Mouse (Mus musculus): ENCODE data around the gene Lhfp. TPM values are rescaled to one million over a fixed set of nuclear protein-coding genes. Genes with fewer than 3 reads are reported as not detected.

Gene Lhfp
- total and polyA plus RNA-seq, 2 experiments from 2014 or later = 49.3 to 59.7 TPM

- no peak overlapping the region for H3K4me2 ChIP-seq (ENCODE audit: low read depth, low read length, poor library complexity, severe bottlenecking)
- 23% methylated on average over 7 of the region's 7 CpGs for WGBS
- H3K9me3 ChIP-seq (ENCODE audit: low read length) = no peaks in the 10 kb centered on the region
- peak; percentile 87 for TF ChIP-seq CTCF (IDR thresholded peaks at IDR 0.05)
- no peaks in the 10 kb centered on the region for H3K36me3 ChIP-seq (ENCODE audit: insufficient read depth, low read length)
- ATAC-seq (ENCODE audit: low FRiP score) (no peak), DNase-seq (ENCODE audit: low spot score) (peak; percentile 84)
- H3K4me1 ChIP-seq (ENCODE audit: insufficient read depth, low read length) = no peaks in the 10 kb centered on the region
- no peak overlapping the region for H3K9ac ChIP-seq (replicated peaks; ENCODE audit: low read length, poor library complexity, severe bottlenecking)
- no peaks in the 10 kb centered on the region for H3K27me3 ChIP-seq (ENCODE audit: insufficient read depth, low read length)
- H3K4me3 ChIP-seq (ENCODE audit: low read depth, low read length) = no peak overlapping the region
- no peak overlapping the region for H3K27ac ChIP-seq (ENCODE audit: low read depth, low read length)
Observed at GRCm38 (mm10) chr3:53029046-53029445, 12.3 kb upstream of the Lhfp start.

DNA sequence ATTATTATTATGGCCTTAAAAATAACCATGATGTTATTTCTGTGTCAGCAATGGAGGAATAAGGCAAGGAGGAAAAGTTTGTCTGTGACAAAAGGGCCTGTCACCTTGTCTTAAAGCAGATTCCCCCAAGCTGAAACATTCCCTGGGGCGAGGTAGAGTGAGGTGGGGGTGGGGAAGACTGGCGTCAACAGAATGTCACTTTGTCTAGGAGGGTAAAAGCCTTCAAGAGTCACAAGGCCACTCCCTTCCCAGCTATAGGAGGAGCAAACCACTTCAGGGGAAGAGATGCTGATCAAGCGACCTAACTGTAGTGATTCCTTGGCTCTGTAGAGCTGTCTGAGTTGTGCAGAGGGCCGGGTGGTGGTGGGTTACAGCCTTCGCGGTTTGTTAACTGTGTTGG is 9.7 kb upstream of the Lhfp start:
- no peak overlapping the region for H3K27ac ChIP-seq (ENCODE audit: low read depth, low read length)
- 52% methylated on average over 6 of the region's 6 CpGs for WGBS

DNA sequence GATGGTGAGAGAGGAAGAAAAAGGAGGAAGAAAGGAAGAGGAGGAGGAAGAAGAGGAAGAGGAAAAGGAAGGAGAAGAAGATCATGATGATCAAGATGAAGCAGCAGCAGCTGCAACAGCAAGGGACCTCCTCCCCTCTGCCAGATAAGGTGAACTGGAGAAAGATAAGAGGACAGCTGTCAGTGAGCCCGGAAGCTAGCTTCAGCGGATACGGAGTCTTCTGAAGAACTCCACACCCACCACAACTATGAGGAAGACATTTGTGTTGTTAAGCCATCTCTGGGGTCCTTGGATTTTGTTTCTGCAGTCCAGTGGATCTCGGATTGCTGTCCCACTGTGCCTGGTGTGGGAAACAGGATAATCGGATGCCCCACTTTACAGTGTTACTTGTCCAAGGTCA is 8.9 kb upstream of the Lhfp start:
- H3K9me3 ChIP-seq (ENCODE audit: low read length) = no peaks in the 10 kb centered on the region
- no peak overlapping the region for H3K4me2 ChIP-seq (ENCODE audit: low read depth, low read length, poor library complexity, severe bottlenecking)
- H3K36me3 ChIP-seq (ENCODE audit: insufficient read depth, low read length) = no peaks in the 10 kb centered on the region
- no peak for DNase-seq (ENCODE audit: low spot score)
- no peak for TF ChIP-seq CTCF (IDR thresholded peaks at IDR 0.05)
- no peak overlapping the region for H3K4me3 ChIP-seq (ENCODE audit: low read depth, low read length)
- no peaks in the 10 kb centered on the region for H3K4me1 ChIP-seq (ENCODE audit: insufficient read depth, low read length)
- no peaks in the 10 kb centered on the region for H3K27me3 ChIP-seq (ENCODE audit: insufficient read depth, low read length)
- WGBS = 72% methylated on average over 5 of the region's 5 CpGs
- H3K9ac ChIP-seq (replicated peaks; ENCODE audit: low read length, poor library complexity, severe bottlenecking) = no peak overlapping the region
- ATAC-seq (ENCODE audit: low FRiP score) = no peak
- no peak overlapping the region for H3K27ac ChIP-seq (ENCODE audit: low read depth, low read length)

More for the DNA sequence above, 9.7 kb upstream of the Lhfp start:
- no peaks in the 10 kb centered on the region for H3K27me3 ChIP-seq (ENCODE audit: insufficient read depth, low read length)
- H3K9me3 ChIP-seq (ENCODE audit: low read length) = no peaks in the 10 kb centered on the region
- no peaks in the 10 kb centered on the region for H3K36me3 ChIP-seq (ENCODE audit: insufficient read depth, low read length)
- H3K4me2 ChIP-seq (ENCODE audit: low read depth, low read length, poor library complexity, severe bottlenecking) = no peak overlapping the region
- no peak overlapping the region for H3K9ac ChIP-seq (replicated peaks; ENCODE audit: low read length, poor library complexity, severe bottlenecking)
- DNase-seq (ENCODE audit: low spot score) (no peak), ATAC-seq (ENCODE audit: low FRiP score) (no peak)
- no peak overlapping the region for H3K4me3 ChIP-seq (ENCODE audit: low read depth, low read length)
- TF ChIP-seq CTCF (IDR thresholded peaks at IDR 0.05) = no peak
- no peaks in the 10 kb centered on the region for H3K4me1 ChIP-seq (ENCODE audit: insufficient read depth, low read length)

GRCm38 (mm10) chr3:53033448-53033847 is 7.9 kb upstream of the Lhfp start:
- H3K4me2 ChIP-seq (ENCODE audit: low read depth, low read length, poor library complexity, severe bottlenecking) = no peak overlapping the region
- H3K9me3 ChIP-seq (ENCODE audit: low read length) = no peaks in the 10 kb centered on the region
- no peaks in the 10 kb centered on the region for H3K4me1 ChIP-seq (ENCODE audit: insufficient read depth, low read length)
- 26% methylated on average over 3 of the region's 3 CpGs for WGBS
- no peak overlapping the region for H3K27ac ChIP-seq (ENCODE audit: low read depth, low read length)
- TF ChIP-seq CTCF (IDR thresholded peaks at IDR 0.05) = peak; percentile 83
- H3K36me3 ChIP-seq (ENCODE audit: insufficient read depth, low read length) = no peaks in the 10 kb centered on the region
- H3K9ac ChIP-seq (replicated peaks; ENCODE audit: low read length, poor library complexity, severe bottlenecking) = no peak overlapping the region
- ATAC-seq (ENCODE audit: low FRiP score) (no peak), DNase-seq (ENCODE audit: low spot score) (peak; percentile 78)
- no peaks in the 10 kb centered on the region for H3K27me3 ChIP-seq (ENCODE audit: insufficient read depth, low read length)
- no peak overlapping the region for H3K4me3 ChIP-seq (ENCODE audit: low read depth, low read length)

DNA sequence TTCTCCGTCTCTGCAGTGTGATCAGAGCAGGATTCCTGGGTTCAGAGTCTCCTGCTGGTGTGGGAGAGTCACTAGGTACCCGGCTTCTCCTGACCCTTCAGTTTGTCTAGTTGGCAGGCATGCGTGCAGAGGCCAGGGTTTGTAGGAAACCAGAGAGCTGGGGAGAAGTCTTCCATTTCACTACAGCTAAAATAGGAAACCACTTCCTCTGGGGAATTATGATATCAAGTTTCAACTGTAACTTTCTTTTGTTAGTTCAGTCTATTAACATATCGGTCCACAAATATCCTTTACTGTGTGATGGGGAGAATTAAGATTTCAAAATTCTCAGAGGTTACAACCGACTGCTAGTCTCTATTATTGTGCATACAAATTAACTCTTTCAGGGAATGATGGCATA is 5.3 kb upstream of the Lhfp start:
- no peak overlapping the region for H3K9ac ChIP-seq (replicated peaks; ENCODE audit: low read length, poor library complexity, severe bottlenecking)
- WGBS = 79% methylated on average over 5 of the region's 5 CpGs
- H3K4me2 ChIP-seq (ENCODE audit: low read depth, low read length, poor library complexity, severe bottlenecking) = no peak overlapping the region
- DNase-seq (ENCODE audit: low spot score) = no peak
- H3K4me1 ChIP-seq (ENCODE audit: insufficient read depth, low read length) = no peaks in the 10 kb centered on the region
- H3K27me3 ChIP-seq (ENCODE audit: insufficient read depth, low read length) = no peaks in the 10 kb centered on the region
- no peak overlapping the region for H3K27ac ChIP-seq (ENCODE audit: low read depth, low read length)
- ATAC-seq (ENCODE audit: low FRiP score) = no peak
- no peak for TF ChIP-seq CTCF (IDR thresholded peaks at IDR 0.05)
- no peak overlapping the region for H3K4me3 ChIP-seq (ENCODE audit: low read depth, low read length)
- H3K9me3 ChIP-seq (ENCODE audit: low read length) = no peaks in the 10 kb centered on the region
- H3K36me3 ChIP-seq (ENCODE audit: insufficient read depth, low read length) = no peaks in the 10 kb centered on the region

DNA sequence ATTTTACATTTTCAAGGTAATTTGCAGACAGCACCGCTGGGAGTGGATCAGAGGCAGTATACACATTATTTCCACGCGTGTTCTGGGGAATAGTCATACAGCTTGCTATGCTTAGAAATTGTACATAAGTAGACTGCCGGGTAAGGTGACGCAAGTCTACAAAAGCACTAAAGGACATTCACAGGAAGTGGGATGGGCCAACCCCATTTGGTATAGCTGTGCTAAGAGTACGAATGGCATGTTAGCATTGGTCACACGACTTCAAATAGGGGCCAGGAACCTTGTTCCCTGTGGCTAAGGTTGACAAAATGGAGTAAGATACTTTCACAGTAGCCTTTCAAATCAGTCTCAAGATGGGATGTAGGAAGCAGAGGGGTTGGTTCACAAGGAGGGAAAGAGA is 4.4 kb upstream of the Lhfp start:
- Histone ChIP-seq H3K4me1 (ENCODE audit: insufficient read depth, low read length) (no peaks in the 10 kb centered on the region), H3K27ac (ENCODE audit: low read depth, low read length) (no peak overlapping the region), H3K9me3 (ENCODE audit: low read length) (no peaks in the 10 kb centered on the region), H3K4me3 (ENCODE audit: low read depth, low read length) (no peak overlapping the region), H3K9ac (replicated peaks; ENCODE audit: low read length, poor library complexity, severe bottlenecking) (no peak overlapping the region), H3K36me3 (ENCODE audit: insufficient read depth, low read length) (no peaks in the 10 kb centered on the region), H3K4me2 (ENCODE audit: low read depth, low read length, poor library complexity, severe bottlenecking) (no peak overlapping the region), H3K27me3 (ENCODE audit: insufficient read depth, low read length) (no peaks in the 10 kb centered on the region)
- TF ChIP-seq CTCF (IDR thresholded peaks at IDR 0.05) = no peak
- ATAC-seq (ENCODE audit: low FRiP score) = no peak
- 92% methylated on average over 7 of the region's 7 CpGs for WGBS
- no peak for DNase-seq (ENCODE audit: low spot score)

Measured in midbrain, postnatal 0 days (tissue).